Mouse (Mus musculus): Measurements from ENCODE around the gene Hoxc8. TPM values are rescaled to one million over a fixed set of nuclear protein-coding genes. Genes with fewer than 3 reads are reported as not detected.

Gene Hoxc8
- polyA plus RNA-seq, 1 experiment: not detected

GRCm38 (mm10) chr15:102980352-102980751, 10.1 kb upstream of the Hoxc8 start:
- no peak for DNase-seq (ENCODE audit: extremely low spot score in 1 of 2, low spot score in 1 of 2)

GRCm38 (mm10) chr15:102980912-102981311, 9.5 kb upstream of the Hoxc8 start:
- DNase-seq (ENCODE audit: extremely low spot score in 1 of 2, low spot score in 1 of 2): no peak

- DNase-seq (ENCODE audit: extremely low spot score in 1 of 2, low spot score in 1 of 2): no peak
Observed at GRCm38 (mm10) chr15:102981379-102982288, 8.8 kb upstream of the Hoxc8 start.

GRCm38 (mm10) chr15:102983716-102984115, 6.7 kb upstream of the Hoxc8 start:
- DNase-seq (ENCODE audit: extremely low spot score in 1 of 2, low spot score in 1 of 2): no peak

- DNase-seq (ENCODE audit: extremely low spot score in 1 of 2, low spot score in 1 of 2): no peak
Observed at GRCm38 (mm10) chr15:102984521-102984920, 5.9 kb upstream of the Hoxc8 start.

- no peak for DNase-seq (ENCODE audit: extremely low spot score in 1 of 2, low spot score in 1 of 2)
Observed at GRCm38 (mm10) chr15:102984925-102985324, 5.5 kb upstream of the Hoxc8 start.

GRCm38 (mm10) chr15:102987124-102987833, 3.1 kb upstream of the Hoxc8 start:
- peak; percentile 44 to 93 for DNase-seq (ENCODE audit: extremely low spot score in 1 of 2, low spot score in 1 of 2)

- DNase-seq (ENCODE audit: extremely low spot score in 1 of 2, low spot score in 1 of 2): no peak
Observed at GRCm38 (mm10) chr15:102988078-102988477, 2.3 kb upstream of the Hoxc8 start.

- DNase-seq (ENCODE audit: extremely low spot score in 1 of 2, low spot score in 1 of 2): no peak
Observed at GRCm38 (mm10) chr15:102991782-102992181, 1.4 kb downstream of the Hoxc8 start.

GRCm38 (mm10) chr15:102992206-102992605, 1.8 kb downstream of the Hoxc8 start:
- no peak for DNase-seq (ENCODE audit: extremely low spot score in 1 of 2, low spot score in 1 of 2)

GRCm38 (mm10) chr15:102992863-102993262, 2.5 kb downstream of the Hoxc8 start:
- no peak for DNase-seq (ENCODE audit: extremely low spot score in 1 of 2, low spot score in 1 of 2)

GRCm38 (mm10) chr15:102996548-102996947, 6.1 kb downstream of the Hoxc8 start:
- DNase-seq (ENCODE audit: extremely low spot score in 1 of 2, low spot score in 1 of 2): no peak

GRCm38 (mm10) chr15:102997431-102997830, 7.0 kb downstream of the Hoxc8 start:
- DNase-seq (ENCODE audit: extremely low spot score in 1 of 2, low spot score in 1 of 2): no peak

GRCm38 (mm10) chr15:102997939-102998355, 7.5 kb downstream of the Hoxc8 start, which contains the start of gene Hoxc6:
TSS of gene Hoxc6 (plus strand) at chr15:102998257.
- DNase-seq (ENCODE audit: extremely low spot score in 1 of 2, low spot score in 1 of 2): no peak

GRCm38 (mm10) chr15:102998608-102999182, 8.3 kb downstream of the Hoxc8 start:
- no peak for DNase-seq (ENCODE audit: extremely low spot score in 1 of 2, low spot score in 1 of 2)

GRCm38 (mm10) chr15:102999183-102999831, 8.9 kb downstream of the Hoxc8 start:
- DNase-seq (ENCODE audit: extremely low spot score in 1 of 2, low spot score in 1 of 2): peak in 1 of 2 experiments; percentile 22

GRCm38 (mm10) chr15:102999955-103000354, 9.5 kb downstream of the Hoxc8 start:
- DNase-seq (ENCODE audit: extremely low spot score in 1 of 2, low spot score in 1 of 2): no peak

GRCm38 (mm10) chr15:103000501-103000901, 10.1 kb downstream of the Hoxc8 start:
- no peak for DNase-seq (ENCODE audit: extremely low spot score in 1 of 2, low spot score in 1 of 2)

GRCm38 (mm10) chr15:103001370-103001769, 11.0 kb downstream of the Hoxc8 start:
- DNase-seq (ENCODE audit: extremely low spot score in 1 of 2, low spot score in 1 of 2): no peak

GRCm38 (mm10) chr15:103002156-103002555, 11.7 kb downstream of the Hoxc8 start:
- DNase-seq (ENCODE audit: extremely low spot score in 1 of 2, low spot score in 1 of 2): no peak
